Comparison of ENCODE assay signal across 18 mouse cellular contexts in the genomic region with DNA sequence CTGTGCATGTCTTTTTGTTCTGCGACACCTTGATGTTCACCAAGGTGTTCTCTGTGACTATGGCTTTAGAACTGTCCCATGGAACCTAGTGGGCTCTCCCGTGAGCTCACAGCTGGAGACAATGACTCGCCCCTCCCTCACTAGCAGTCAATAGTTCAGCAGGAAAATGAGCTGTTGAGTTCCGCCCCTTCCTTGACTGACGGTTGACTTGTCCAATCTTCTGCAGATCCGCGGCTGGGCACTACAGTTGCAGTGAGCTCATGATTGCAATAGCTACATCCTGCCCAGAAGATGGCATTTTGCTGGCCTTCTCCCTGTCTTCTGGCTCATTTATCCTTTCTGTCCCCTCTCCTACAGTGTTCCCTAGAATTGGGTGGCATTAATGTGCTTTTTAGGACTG. TPM values are rescaled to one million over a fixed set of nuclear protein-coding genes. Genes with fewer than 3 reads are reported as not detected.
DNase-seq lines count a peak whose midpoint lies in the region; ATAC-seq lines count a peak whose summit lies in the region.
"Had no signal": no experiment of that assay in that cellular context is flagged by ENCODE, and none has a peak within 500 bp of the region (broad histone marks: within the 10 kb centered on the region; RNA-seq: fewer than 3 reads in every experiment).

No protein-coding gene starts in this region.

- ATAC-seq in embryonic facial prominence, embryonic 11.5 days (replicated peaks; ENCODE audit: insufficient number of reproducible peaks, low FRiP score, low TSS enrichment, low read depth), result no peak

- H3K4me1 ChIP-seq in embryonic facial prominence, embryonic 11.5 days (ENCODE audit: control insufficient read depth, insufficient read depth, low read length), result no peaks in the 10 kb centered on the region
- no peaks in the 10 kb centered on the region for H3K4me1 ChIP-seq in embryonic facial prominence, embryonic 10.5 days
- H3K4me1 ChIP-seq: forebrain, embryonic 12.5 days; hindbrain, embryonic 13.5 days; kidney, embryonic 15.5 days; neural tube, embryonic 15.5 days had no signal

- H3K27me3 ChIP-seq in embryonic facial prominence, embryonic 11.5 days (ENCODE audit: control insufficient read depth, insufficient read depth, low read length), result no peaks in the 10 kb centered on the region
- no peaks in the 10 kb centered on the region for H3K27me3 ChIP-seq in embryonic facial prominence, embryonic 10.5 days (replicated peaks; ENCODE audit: low read depth, poor library complexity, severe bottlenecking)
- H3K27me3 ChIP-seq: forebrain, embryonic 12.5 days; heart, embryonic 13.5 days; hindbrain, embryonic 13.5 days; kidney, embryonic 15.5 days; limb, embryonic 15.5 days; neural tube, embryonic 15.5 days had no signal

- no peaks in the 10 kb centered on the region for H3K36me3 ChIP-seq in embryonic facial prominence, embryonic 11.5 days (replicated peaks; ENCODE audit: control insufficient read depth, insufficient read depth, low read depth, low read length)
- no peaks in the 10 kb centered on the region for H3K36me3 ChIP-seq in embryonic facial prominence, embryonic 10.5 days (replicated peaks)
- H3K36me3 ChIP-seq: forebrain, embryonic 12.5 days; heart, embryonic 13.5 days; hindbrain, embryonic 13.5 days; kidney, embryonic 15.5 days; limb, embryonic 15.5 days; neural tube, embryonic 15.5 days had no signal

- 58% methylated on average over 7 of the region's 7 CpGs for WGBS in embryonic facial prominence, embryonic 11.5 days
- 63% methylated on average over 7 of the region's 7 CpGs for WGBS in embryonic facial prominence, embryonic 10.5 days

- no peak overlapping the region for H3K4me2 ChIP-seq in embryonic facial prominence, embryonic 11.5 days (ENCODE audit: low read depth, low read length)
- H3K4me2 ChIP-seq: forebrain, embryonic 12.5 days; heart, embryonic 13.5 days; hindbrain, embryonic 13.5 days; kidney, embryonic 15.5 days; limb, embryonic 15.5 days; neural tube, embryonic 15.5 days had no signal

- H3K9ac ChIP-seq in embryonic facial prominence, embryonic 11.5 days (replicated peaks; ENCODE audit: low read length), result no peak overlapping the region
- H3K9ac ChIP-seq: forebrain, embryonic 12.5 days; heart, embryonic 13.5 days; hindbrain, embryonic 13.5 days; kidney, embryonic 15.5 days; limb, embryonic 15.5 days; neural tube, embryonic 15.5 days had no signal

- DNase-seq in embryonic facial prominence, embryonic 11.5 days (ENCODE audit: low spot score), result peak; percentile 5
- no peak for DNase-seq in embryonic facial prominence, embryonic 10.5 days (ENCODE audit: low spot score)
- DNase-seq in ovary, postnatal 36 days (ENCODE audit: low spot score), result peak; percentile 27
- DNase-seq in ovary, adult 18-20 months (ENCODE audit: low spot score), result no peak
- DNase-seq in adrenal gland, postnatal 25 days, result peak; percentile 16
- DNase-seq in testis, postnatal 10 days (ENCODE audit: low spot score), result peak; percentile 84
- no peak for DNase-seq in cerebellum, postnatal 25 days
- no peak for DNase-seq in left cerebral cortex, postnatal 10 days (ENCODE audit: extremely low spot score in 1 of 2, low spot score in 2 of 2)
- DNase-seq: gastrocnemius, postnatal 14 days; layer of hippocampus, postnatal 36 days; lung, postnatal 36 days; spleen, adult 18-20 months had no signal

- intact Hi-C loops in left cerebral cortex, postnatal 10 days (cut with DNase I), result loop anchor here (5.0 to 10.0 kb wide), 2 partner anchors 356 to 493 kb away; no protein-coding TSS in a partner anchor

- no peak overlapping the region for H3K4me3 ChIP-seq in embryonic facial prominence, embryonic 11.5 days (ENCODE audit: low read depth, low read length)
- no peak overlapping the region for H3K4me3 ChIP-seq in embryonic facial prominence, embryonic 10.5 days
- H3K4me3 ChIP-seq: forebrain, embryonic 12.5 days; heart, embryonic 13.5 days; hindbrain, embryonic 13.5 days; kidney, embryonic 15.5 days; limb, embryonic 15.5 days; neural tube, embryonic 15.5 days had no signal

- no peaks in the 10 kb centered on the region for H3K9me3 ChIP-seq in embryonic facial prominence, embryonic 11.5 days (replicated peaks; ENCODE audit: control insufficient read depth, low read length)
- H3K9me3 ChIP-seq in embryonic facial prominence, embryonic 10.5 days, result no peaks in the 10 kb centered on the region
- H3K9me3 ChIP-seq: forebrain, embryonic 12.5 days; heart, embryonic 13.5 days; hindbrain, embryonic 13.5 days; kidney, embryonic 15.5 days; limb, embryonic 15.5 days; neural tube, embryonic 15.5 days had no signal

- H3K27ac ChIP-seq in embryonic facial prominence, embryonic 11.5 days (replicated peaks; ENCODE audit: low read depth, low read length), result no peak overlapping the region
- no peak overlapping the region for H3K27ac ChIP-seq in embryonic facial prominence, embryonic 10.5 days (replicated peaks)
- H3K27ac ChIP-seq: forebrain, embryonic 12.5 days; heart, embryonic 13.5 days; hindbrain, embryonic 13.5 days; kidney, embryonic 15.5 days; limb, embryonic 15.5 days; neural tube, embryonic 15.5 days had no signal

RNA-seq across cellular contexts. Expression of a gene that starts 25.7 kb away (rescaled TPM):
- 3.8 and 4.2 TPM in 2 replicates for polyA plus RNA-seq in embryonic facial prominence, embryonic 11.5 days (2014; fragmentation: Nextera tagmentation; extraction: Ambion mirVana)
- polyA plus RNA-seq in embryonic facial prominence, embryonic 10.5 days (2016; fragmentation: Nextera tagmentation; extraction: Ambion mirVana), result 5.0 and 6.1 TPM in 2 replicates
- total RNA-seq in adrenal gland, postnatal 25 days (2021), result 22.5 and 28.3 TPM in 2 replicates
- 1 to 10 TPM; 2.5 to 2.6 TPM for total RNA-seq in left cerebral cortex, postnatal 10 days (2021)

RNA-seq across cellular contexts. Expression of a gene that starts 59.5 kb away (rescaled TPM):
- polyA plus RNA-seq in embryonic facial prominence, embryonic 11.5 days (2014; fragmentation: Nextera tagmentation; extraction: Ambion mirVana), result 2.8 and 3.4 TPM in 2 replicates
- polyA plus RNA-seq in embryonic facial prominence, embryonic 10.5 days (2016; fragmentation: Nextera tagmentation; extraction: Ambion mirVana), result 2.3 and 2.7 TPM in 2 replicates
- total RNA-seq in adrenal gland, postnatal 25 days (2021), result 4.0 and 4.7 TPM in 2 replicates
- total RNA-seq in left cerebral cortex, postnatal 10 days (2021), result 1 to 10 TPM; 7.1 to 9.3 TPM

Comparison
In these comparisons a context has a peak if more than half of its experiments do, and no peak if none do; other contexts are left out.
1. DNase-seq: peak in embryonic facial prominence, embryonic 11.5 days (single experiment), ovary, postnatal 36 days (single experiment), adrenal gland, postnatal 25 days (single experiment) and testis, postnatal 10 days (single experiment); none in embryonic facial prominence, embryonic 10.5 days (single experiment), ovary, adult 18-20 months (single experiment), cerebellum, postnatal 25 days (0 of 2) and left cerebral cortex, postnatal 10 days (0 of 2).